In the genomic region with DNA sequence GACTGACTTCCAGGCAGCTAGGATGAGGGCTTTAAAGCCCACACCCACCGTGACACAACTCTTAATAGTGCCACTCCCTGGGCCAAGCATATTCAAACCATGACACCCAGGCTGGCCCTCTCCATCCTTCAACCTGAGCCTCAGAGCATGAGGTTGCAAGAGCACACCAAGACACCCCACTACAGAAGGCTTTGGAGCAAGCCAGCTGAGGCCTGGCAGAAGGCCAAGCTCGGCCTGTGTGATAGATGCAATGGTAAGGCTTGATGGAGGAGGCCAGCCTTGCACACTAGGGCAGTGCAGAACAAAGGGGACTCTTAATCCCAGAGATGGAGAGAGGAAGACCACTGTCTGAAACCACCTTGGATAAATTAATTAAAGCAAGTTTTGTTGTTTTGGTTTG, we compare ENCODE assay signal across 13 mouse cellular contexts. TPM values are rescaled to one million over a fixed set of nuclear protein-coding genes. Genes with fewer than 3 reads are reported as not detected.
DNase-seq lines count a peak whose midpoint lies in the region.
"Had no signal": no experiment of that assay in that cellular context is flagged by ENCODE, and none has a peak within 500 bp of the region (broad histone marks: within the 10 kb centered on the region; RNA-seq: fewer than 3 reads in every experiment).

No protein-coding gene starts in this region.

- peak; percentile 51 for DNase-seq in adrenal gland, postnatal 10 days
- no peak for DNase-seq in adrenal gland, adult 8-10 months
- DNase-seq in left cerebral cortex, postnatal 4 days: peak; percentile 56
- DNase-seq in left cerebral cortex, postnatal 14 days (ENCODE audit: low spot score in 2 of 2): no peak
- peak; percentile 61 for DNase-seq in testis, postnatal 10 days (ENCODE audit: low spot score)
- DNase-seq in testis, postnatal 14 days (ENCODE audit: low spot score): no peak
- DNase-seq in gastrocnemius, adult 8-10 months (ENCODE audit: low spot score in 2 of 2): no peak
- DNase-seq in T-cell, adult 2 months (ENCODE audit: low spot score): no peak
- DNase-seq: forebrain, postnatal 0 days; gastrocnemius, postnatal 14 days; kidney, adult 2 months; lung, postnatal 36 days; thymus, postnatal 14 days had no signal

- intact Hi-C loops in left cerebral cortex, postnatal 4 days (cut with DNase I): no loop called here
- intact Hi-C loops in left cerebral cortex, postnatal 14 days (cut with DNase I): loop anchor here (5.0 kb wide), 1 partner anchor 48 kb away; a partner anchor contains a TSS

RNA-seq across cellular contexts. Expression of a gene that starts 3.2 kb away (rescaled TPM):
- total RNA-seq in adrenal gland, postnatal 10 days (2021): 1 to 10 TPM; 3.1 to 4.6 TPM
- 1 to 10 TPM in 3 of 4 experiments, under 1 TPM in 1; 0.73 to 3.5 (median 1.5) TPM for total RNA-seq in adrenal gland, adult 8-10 months (2022)
- 10 to 100 TPM; 17.1 to 17.9 TPM for total RNA-seq in left cerebral cortex, postnatal 4 days (2021)
- 1 to 10 TPM; 3.9 to 4.5 TPM for total RNA-seq in left cerebral cortex, postnatal 14 days (2021)
- under 1 TPM in 2 of 4 experiments, not detected in 2; 0.07 to 0.13 TPM for total RNA-seq in gastrocnemius, adult 8-10 months (2022)

RNA-seq across cellular contexts. Expression of a gene that starts 47.9 kb away (rescaled TPM):
- total RNA-seq in adrenal gland, postnatal 10 days (2021): 10 to 100 TPM; 24.8 to 41.9 TPM
- 10 to 100 TPM; 28.7 to 61.2 (median 44.1) TPM for total RNA-seq in adrenal gland, adult 8-10 months (2022)
- 10 to 100 TPM; 97.9 to 99.7 TPM for total RNA-seq in left cerebral cortex, postnatal 4 days (2021)
- 10 to 100 TPM; 53.7 to 57.9 TPM for total RNA-seq in left cerebral cortex, postnatal 14 days (2021)
- total RNA-seq in gastrocnemius, adult 8-10 months (2022): 10 to 100 TPM; 14.3 to 18.1 (median 16.1) TPM

Comparison
In these comparisons a context has a peak if more than half of its experiments do, and no peak if none do; other contexts are left out.
1. DNase-seq: peak in adrenal gland, postnatal 10 days (single experiment), left cerebral cortex, postnatal 4 days (single experiment) and testis, postnatal 10 days (single experiment); none in adrenal gland, adult 8-10 months (single experiment), left cerebral cortex, postnatal 14 days (0 of 2), testis, postnatal 14 days (single experiment), gastrocnemius, adult 8-10 months (0 of 2) and T-cell, adult 2 months (single experiment).